Mouse (Mus musculus): ENCODE measurements around the gene Sh3gl2.

DNA sequence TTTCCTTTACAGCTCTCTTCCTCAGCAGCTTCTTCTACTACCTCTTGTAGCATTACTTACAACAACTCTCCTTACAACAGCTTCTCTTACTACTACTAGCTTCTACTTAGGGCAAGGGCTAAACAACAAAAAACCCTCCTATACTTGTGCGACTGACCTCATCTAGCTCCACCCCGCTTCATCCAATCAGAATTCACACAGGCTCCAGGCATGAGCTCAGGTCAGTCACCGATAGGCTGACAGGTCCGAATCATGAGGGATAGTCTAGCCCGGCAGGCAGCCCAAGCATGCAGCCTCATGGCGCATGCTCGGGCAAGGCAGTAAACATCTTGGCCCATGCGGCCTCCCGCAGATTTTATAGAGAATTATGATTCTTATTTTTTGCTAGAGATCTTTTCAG, 78.2 kb downstream of the Sh3gl2 start:
- no peak for TF ChIP-seq POLR2A (IDR thresholded peaks at IDR 0.05; ENCODE audit: control insufficient read depth, low read depth, low read length)
- TF ChIP-seq CTCF (IDR thresholded peaks at IDR 0.05; ENCODE audit: control insufficient read depth, insufficient read depth, insufficient replicate concordance, low read depth, low read length): no peak

Measured in testis, adult 2 months (tissue).